ENCODE assay signal across 17 mouse cellular contexts in genomic region chr16:44509458-44510344, GRCm38 (mm10). TPM values are rescaled to one million over a fixed set of nuclear protein-coding genes. Genes with fewer than 3 reads are reported as not detected.
A peak's percentile ranks its signal among the peaks of the same experiment; 100 is the strongest.
DNase-seq lines count a peak whose midpoint lies in the region; ATAC-seq and TF ChIP-seq lines count a peak whose summit lies in the region.
"Had no signal": no experiment of that assay in that cellular context is flagged by ENCODE, and none has a peak within 500 bp of the region (broad histone marks: within the 10 kb centered on the region; RNA-seq: fewer than 3 reads in every experiment).

No protein-coding gene starts in this region.

- H3K36me3 ChIP-seq in lung, embryonic 16.5 days (ENCODE audit: control insufficient read depth, insufficient read depth, low read length), result peaks cover 12% of the 10 kb centered on the region
- peaks cover 94% of the 10 kb centered on the region for H3K36me3 ChIP-seq in limb, embryonic 10.5 days
- H3K36me3 ChIP-seq in neural tube, embryonic 15.5 days, result no peaks in the 10 kb centered on the region
- H3K36me3 ChIP-seq: G1E had no signal

- no peaks in the 10 kb centered on the region for H3K27me3 ChIP-seq in lung, embryonic 16.5 days (ENCODE audit: control insufficient read depth, insufficient read depth, low read depth, low read length)
- H3K27me3 ChIP-seq in limb, embryonic 10.5 days (ENCODE audit: low read depth, poor library complexity, severe bottlenecking), result no peaks in the 10 kb centered on the region
- H3K27me3 ChIP-seq in neural tube, embryonic 15.5 days (replicated peaks), result no peaks in the 10 kb centered on the region

- no peak for ATAC-seq in lung, embryonic 16.5 days (ENCODE audit: low read depth)
- no peak for ATAC-seq in neural tube, embryonic 15.5 days (ENCODE audit: low FRiP score)
- ATAC-seq: intestine, postnatal 0 days had no signal

- no peak for TF ChIP-seq CTCF in gastrocnemius, adult 2 months (IDR thresholded peaks at IDR 0.05)

- intact Hi-C loops in gastrocnemius, adult 2 months (cut with DNase I), result no loop called here
- intact Hi-C loops in gastrocnemius, postnatal 36 days (cut with DNase I), result no loop called here

- no peak overlapping the region for H3K4me3 ChIP-seq in gastrocnemius, adult 2 months
- H3K4me3 ChIP-seq in lung, embryonic 16.5 days (ENCODE audit: low read length), result no peak overlapping the region
- no peak overlapping the region for H3K4me3 ChIP-seq in limb, embryonic 10.5 days
- H3K4me3 ChIP-seq in neural tube, embryonic 15.5 days (replicated peaks), result no peak overlapping the region

- no peak for DNase-seq in gastrocnemius, adult 2 months
- no peak for DNase-seq in gastrocnemius, postnatal 36 days
- no peak for DNase-seq in lung, postnatal 14 days
- peak; percentile 77 for DNase-seq in cerebellum, adult 9-10 months
- DNase-seq in limb, embryonic 10.5 days (ENCODE audit: low spot score), result no peak
- DNase-seq in gastrocnemius, postnatal 4 days (ENCODE audit: low spot score in 2 of 2), result no peak
- DNase-seq: adrenal gland, postnatal 36 days; heart, adult 11 months; kidney, postnatal 25 days; liver; retina, postnatal 1 day; spleen, adult 18-20 months; thymus, postnatal 25 days had no signal

- H3K27ac ChIP-seq in gastrocnemius, adult 2 months, result peak overlapping the region; percentile 49; the same call in 1 of the 2 replicates
- H3K27ac ChIP-seq in lung, embryonic 16.5 days (ENCODE audit: low read length), result peak overlapping the region; percentile 91
- 0 out of 2 replicates have a peak overlapping the region, but pooled peaks have one; percentile 30 for H3K27ac ChIP-seq in limb, embryonic 10.5 days
- no peak overlapping the region for H3K27ac ChIP-seq in neural tube, embryonic 15.5 days (replicated peaks)

- 0 out of 2 replicates have a peak, but pooled peaks cover under 1% of the 10 kb centered on the region for H3K9me3 ChIP-seq in lung, embryonic 16.5 days (ENCODE audit: control insufficient read depth, low read length)
- H3K9me3 ChIP-seq in limb, embryonic 10.5 days (replicated peaks), result no peaks in the 10 kb centered on the region
- H3K9me3 ChIP-seq in neural tube, embryonic 15.5 days (replicated peaks), result peaks cover under 1% of the 10 kb centered on the region; the same call in 1 of the 2 replicates
- H3K9me3 ChIP-seq: G1E had no signal

- WGBS in lung, embryonic 16.5 days, result 46% methylated on average over 7 of the region's 7 CpGs
- 81% methylated on average over 7 of the region's 7 CpGs for WGBS in limb, embryonic 10.5 days
- WGBS in neural tube, embryonic 15.5 days, result 88% methylated on average over 7 of the region's 7 CpGs

- H3K4me1 ChIP-seq in lung, embryonic 16.5 days (replicated peaks; ENCODE audit: control insufficient read depth, insufficient read depth, low read length), result peaks cover 33% of the 10 kb centered on the region
- H3K4me1 ChIP-seq in limb, embryonic 10.5 days, result peaks cover 31% of the 10 kb centered on the region
- H3K4me1 ChIP-seq in neural tube, embryonic 15.5 days, result peaks cover 4% of the 10 kb centered on the region; the same call in 1 of the 2 replicates

- no peak overlapping the region for H3K9ac ChIP-seq in lung, embryonic 16.5 days (ENCODE audit: low read length)
- no peak overlapping the region for H3K9ac ChIP-seq in neural tube, embryonic 15.5 days (replicated peaks)

- no peak overlapping the region for H3K4me2 ChIP-seq in lung, embryonic 16.5 days (ENCODE audit: low read depth, low read length)
- H3K4me2 ChIP-seq in neural tube, embryonic 15.5 days, result no peak overlapping the region

RNA-seq across cellular contexts. Expression of gene Boc, which starts 49.0 kb away (rescaled TPM):
- total RNA-seq in gastrocnemius, adult 2 months (2021), result 1 to 10 TPM; 2.6 to 5.0 TPM
- 1 to 10 TPM; 3.7 to 3.8 TPM for total RNA-seq in gastrocnemius, postnatal 36 days (2021)
- polyA plus RNA-seq in lung, embryonic 16.5 days (2015; fragmentation: Nextera tagmentation; extraction: Ambion mirVana), result 29.7 and 32.0 TPM in 2 replicates
- 20.0 and 38.3 TPM in 2 replicates for polyA plus RNA-seq in limb, embryonic 10.5 days (2016; fragmentation: Nextera tagmentation; extraction: Ambion mirVana)
- 6.9 and 8.1 TPM in 2 replicates for polyA plus RNA-seq in neural tube, embryonic 15.5 days (2015; fragmentation: Nextera tagmentation; extraction: Ambion mirVana)
- total RNA-seq in gastrocnemius, postnatal 4 days (2021), result 10 to 100 TPM; 26.2 to 30.3 TPM
- total RNA-seq: G1E had no signal
- polyA plus RNA-seq: G1E had no signal

Comparison
In these comparisons a context has a peak if more than half of its experiments do, and no peak if none do; other contexts are left out.
1. RNA of gene Boc, which starts 49.0 kb away (total RNA-seq): 26.2 to 30.3 TPM in gastrocnemius, postnatal 4 days; 2.6 to 5.0 TPM in gastrocnemius, adult 2 months and 3.7 to 3.8 TPM in gastrocnemius, postnatal 36 days; every median in the first group is over 4 times any median in the second.